Mouse (Mus musculus): Measurements from ENCODE around the gene Mesp2. TPM values are rescaled to one million over a fixed set of nuclear protein-coding genes. Genes with fewer than 3 reads are reported as not detected.
A peak's percentile ranks its signal among the peaks of the same experiment; 100 is the strongest.
"Not testable (repeated sequence)": the region's sequence is repeated elsewhere in the genome, so short reads cannot be mapped to it uniquely, and the experiment has no call there.

Mesp2 gene
- 1 to 10 TPM; 1.1 to 1.6 TPM for total RNA-seq (2021)

- DNase-seq = peak; percentile 71 to 73
Observed at GRCm38 (mm10) chr7:79810611-79811506, at the start of gene Mesp2. TSS of gene Mesp2 (plus strand) at chr7:79810727.

GRCm38 (mm10) chr7:79761124-79761876 is 49.2 kb upstream of the Mesp2 start:
- no peak for DNase-seq

- DNase-seq = no peak
Observed at GRCm38 (mm10) chr7:79762106-79762505, 48.4 kb upstream of the Mesp2 start.

GRCm38 (mm10) chr7:79765991-79766390 is 44.5 kb upstream of the Mesp2 start:
- no peak for DNase-seq

- no peak for DNase-seq
Observed at GRCm38 (mm10) chr7:79769664-79770063, 40.9 kb upstream of the Mesp2 start.

- peak in 1 of 2 experiments; percentile 4 for DNase-seq
Observed at GRCm38 (mm10) chr7:79771561-79772512, 38.7 kb upstream of the Mesp2 start.

- DNase-seq = peak; percentile 64 to 66
Observed at GRCm38 (mm10) chr7:79780647-79781626, 29.6 kb upstream of the Mesp2 start.

GRCm38 (mm10) chr7:79781826-79782515 is 28.6 kb upstream of the Mesp2 start:
- DNase-seq = no peak

GRCm38 (mm10) chr7:79782516-79782855 is 28.0 kb upstream of the Mesp2 start:
- no peak for DNase-seq

- DNase-seq = peak; percentile 36 to 61
Observed at GRCm38 (mm10) chr7:79786295-79786694, 24.2 kb upstream of the Mesp2 start.

- not testable (repeated sequence) for DNase-seq
Observed at GRCm38 (mm10) chr7:79789812-79790211, 20.7 kb upstream of the Mesp2 start.

GRCm38 (mm10) chr7:79792635-79793421 is 17.7 kb upstream of the Mesp2 start:
- DNase-seq = peak in 1 of 2 experiments; percentile 28

GRCm38 (mm10) chr7:79793688-79794087 is 16.8 kb upstream of the Mesp2 start, which contains the start of gene Mesp1:
TSS of gene Mesp1 (minus strand) at chr7:79793788.
- DNase-seq = no peak

- DNase-seq = no peak
Observed at GRCm38 (mm10) chr7:79798606-79799005, 11.9 kb upstream of the Mesp2 start.

- peak; percentile 76 for DNase-seq
Observed at GRCm38 (mm10) chr7:79799048-79799447, 11.5 kb upstream of the Mesp2 start.

- no peak for DNase-seq
Observed at GRCm38 (mm10) chr7:79799506-79799905, 11.0 kb upstream of the Mesp2 start.

- no peak for DNase-seq
Observed at GRCm38 (mm10) chr7:79800336-79800735, 10.2 kb upstream of the Mesp2 start.

GRCm38 (mm10) chr7:79801391-79801790 is 9.1 kb upstream of the Mesp2 start:
- no peak for DNase-seq

GRCm38 (mm10) chr7:79802037-79802436 is 8.5 kb upstream of the Mesp2 start:
- no peak for DNase-seq

All from layer of hippocampus, postnatal 36 days (tissue).